Mouse (Mus musculus): ENCODE results near the gene Gdi2. TPM values are rescaled to one million over a fixed set of nuclear protein-coding genes. Genes with fewer than 3 reads are reported as not detected.
A peak's percentile ranks its signal among the peaks of the same experiment; 100 is the strongest.

The Gdi2 gene
- polyA plus RNA-seq, 1 experiment from 2014 or later, result 443 TPM

- H3K4me1 ChIP-seq (replicated peaks), result no peaks in the 10 kb centered on the region
- H3K27me3 ChIP-seq (replicated peaks), result no peaks in the 10 kb centered on the region
- H3K9me3 ChIP-seq, result no peaks in the 10 kb centered on the region
- H3K36me3 ChIP-seq, result peaks cover 3% of the 10 kb centered on the region
- no peak overlapping the region for H3K4me2 ChIP-seq (replicated peaks)
- H3K9ac ChIP-seq, result no peak overlapping the region
- 94% methylated on average over 3 of the region's 3 CpGs for WGBS
- ATAC-seq, result no peak
- no peak overlapping the region for H3K27ac ChIP-seq
- H3K4me3 ChIP-seq (replicated peaks), result no peak overlapping the region
Observed at GRCm38 (mm10) chr13:3590789-3591188, 52.9 kb downstream of the Gdi2 start.

- Histone ChIP-seq H3K27me3 (replicated peaks) (no peaks in the 10 kb centered on the region), H3K9ac (no peak overlapping the region), H3K36me3 (peaks cover 6% of the 10 kb centered on the region), H3K4me3 (replicated peaks) (no peak overlapping the region), H3K9me3 (no peaks in the 10 kb centered on the region), H3K4me2 (replicated peaks) (no peak overlapping the region), H3K27ac (no peak overlapping the region), H3K4me1 (replicated peaks) (no peaks in the 10 kb centered on the region)
- WGBS, result 85% methylated on average over 1 of the region's 1 CpGs
- no peak for ATAC-seq
Observed at GRCm38 (mm10) chr13:3594311-3594710, 56.4 kb downstream of the Gdi2 start.

GRCm38 (mm10) chr13:3596232-3596631 is 58.4 kb downstream of the Gdi2 start:
- no peak overlapping the region for H3K4me2 ChIP-seq (replicated peaks)
- peaks cover 3% of the 10 kb centered on the region; the same call in 1 of the 2 replicates for H3K36me3 ChIP-seq
- no peaks in the 10 kb centered on the region for H3K9me3 ChIP-seq
- H3K4me3 ChIP-seq (replicated peaks), result no peak overlapping the region
- no peak overlapping the region for H3K9ac ChIP-seq
- H3K27me3 ChIP-seq (replicated peaks), result no peaks in the 10 kb centered on the region
- 94% methylated on average over 6 of the region's 6 CpGs for WGBS
- ATAC-seq, result no peak
- H3K4me1 ChIP-seq (replicated peaks), result no peaks in the 10 kb centered on the region
- H3K27ac ChIP-seq, result no peak overlapping the region

- no peaks in the 10 kb centered on the region for H3K27me3 ChIP-seq (replicated peaks)
- H3K9ac ChIP-seq, result peak overlapping the region; percentile 75
- H3K4me3 ChIP-seq (replicated peaks), result peak overlapping the region; percentile 92
- no peaks in the 10 kb centered on the region for H3K9me3 ChIP-seq
- no peak overlapping the region; the same call in 1 of the 2 replicates for H3K27ac ChIP-seq
- H3K4me1 ChIP-seq (replicated peaks), result no peaks in the 10 kb centered on the region
- WGBS, result 18% methylated on average over 8 of the region's 8 CpGs
- H3K36me3 ChIP-seq, result no peaks in the 10 kb centered on the region
- ATAC-seq, result no peak; the same call in 1 of the 2 replicates
- H3K4me2 ChIP-seq (replicated peaks), result peak overlapping the region; percentile 58
Observed at GRCm38 (mm10) chr13:3609780-3610117, 71.9 kb downstream of the Gdi2 start.

- Histone ChIP-seq H3K9me3 (no peaks in the 10 kb centered on the region), H3K27me3 (replicated peaks) (no peaks in the 10 kb centered on the region), H3K27ac (peak overlapping the region; percentile 94), H3K4me2 (replicated peaks) (peak overlapping the region; percentile 58), H3K9ac (peak overlapping the region; percentile 75), H3K4me1 (replicated peaks) (no peaks in the 10 kb centered on the region), H3K4me3 (replicated peaks) (peak overlapping the region; percentile 92), H3K36me3 (no peaks in the 10 kb centered on the region)
- WGBS, result under 1% methylated on average over 50 of the region's 50 CpGs
- ATAC-seq, result peak; percentile 58
Observed at GRCm38 (mm10) chr13:3610118-3610794, 72.4 kb downstream of the Gdi2 start.

GRCm38 (mm10) chr13:3610795-3611438 is 73.1 kb downstream of the Gdi2 start, which contains the start of gene Fam208b:
Gene Fam208b, minus strand, starts transcription at chr13:3611108.
- Histone ChIP-seq H3K4me2 (replicated peaks) (peak within 1 kb of the TSS; percentile 58), H3K27me3 (replicated peaks) (no peaks in the 10 kb centered on the region), H3K4me1 (replicated peaks) (no peaks in the 10 kb centered on the region), H3K9me3 (no peaks in the 10 kb centered on the region), H3K9ac (peak within 1 kb of the TSS; percentile 75), H3K36me3 (no peaks in the 10 kb centered on the region), H3K4me3 (replicated peaks) (peak within 1 kb of the TSS; percentile 92), H3K27ac (peak within 1 kb of the TSS; percentile 94)
- under 1% methylated on average over 58 of the region's 58 CpGs for WGBS
- ATAC-seq, result peak; percentile 100

Other genes with a start within 250 kb of the Gdi2 start
- 8.6 and 12.7 TPM in 2 replicates for gene Fam208b, start 73.0 kb downstream of the Gdi2 start, polyA plus RNA-seq (2015; fragmentation: Nextera tagmentation; extraction: Ambion mirVana)
- 6.9 and 7.2 TPM in 2 replicates for gene Asb13, start 96.0 kb downstream of the Gdi2 start, polyA plus RNA-seq (2015; fragmentation: Nextera tagmentation; extraction: Ambion mirVana)